Mouse (Mus musculus) MEL (cell line): ENCODE measurements around the gene Trim63. TPM values are rescaled to one million over a fixed set of nuclear protein-coding genes. Genes with fewer than 3 reads are reported as not detected.
A peak's percentile ranks its signal among the peaks of the same experiment; 100 is the strongest.

Source experiments
- DNase-seq: peaks from one replicate; pipeline ENCODE4 v3.0.0; 2011; ENCODE audit warnings: low read depth, low spot score
- H3K27ac ChIP-seq: 2 replicates; pipeline ENCODE4 v1.5.1; 2012; ENCODE audit warnings: low read depth, mild to moderate bottlenecking, control low read depth, low read length, moderate library complexity; ENCODE audit not compliant: control insufficient read depth
- H3K27me3 ChIP-seq, 2 experiments: fragments of 150-350 bp in 1 of 2; sonication (generic) in 1 of 2; 2 replicates each; pipeline ENCODE4 v1.6.1; 2012; ENCODE audit warnings: low read length in 2 of 2, mild to moderate bottlenecking in 2 of 2, improper control_type of control experiment in 1 of 2, moderate library complexity in 1 of 2; ENCODE audit not compliant: insufficient read depth in 2 of 2, control insufficient read depth in 1 of 2
- H3K36me3 ChIP-seq, 2 experiments: 2 replicates each; pipeline ENCODE4 v1.6.1; 2012 to 2014; ENCODE audit warnings: low read length in 2 of 2, improper control_type of control experiment in 1 of 2, inconsistent platforms in 1 of 2, mild to moderate bottlenecking in 1 of 2; ENCODE audit not compliant: insufficient read depth in 2 of 2, control insufficient read depth in 1 of 2
- H3K4me1 ChIP-seq, 2 experiments: fragments of 150-350 bp in 1 of 2; sonication (generic) in 1 of 2; 2 replicates each; pipeline ENCODE4 v1.6.1; 2012; ENCODE audit warnings: low read length in 2 of 2, improper control_type of control experiment in 1 of 2, mild to moderate bottlenecking in 1 of 2; ENCODE audit not compliant: insufficient read depth in 2 of 2, control insufficient read depth in 1 of 2
- H3K4me3 ChIP-seq, 2 experiments: fragments of 150-350 bp in 1 of 2; sonication (generic) in 1 of 2; 2 replicates each; pipeline ENCODE4 v1.5.1; 2012; ENCODE audit warnings: low read depth in 2 of 2, low read length in 2 of 2, mild to moderate bottlenecking in 2 of 2, moderate library complexity in 2 of 2, control low read depth in 1 of 2, improper control_type of control experiment in 1 of 2; ENCODE audit not compliant: control insufficient read depth in 1 of 2, insufficient read depth in 1 of 2
- H3K79me2 ChIP-seq: 2 replicates; pipeline ENCODE4 v1.6.1; 2012; ENCODE audit warnings: mild to moderate bottlenecking, low read length, moderate library complexity; ENCODE audit not compliant: control insufficient read depth, poor library complexity, insufficient read depth
- H3K9ac ChIP-seq: 2 replicates; pipeline ENCODE4 v1.6.1; 2012; ENCODE audit warnings: low read depth, mild to moderate bottlenecking, control low read depth, low read length, moderate library complexity; ENCODE audit not compliant: control insufficient read depth, poor library complexity, severe bottlenecking
- H3K9me3 ChIP-seq: fragments of 150-350 bp; sonication (generic); replicated peaks from 2 replicates; pipeline ENCODE4 v1.6.1; 2012; ENCODE audit warnings: mild to moderate bottlenecking, low read length, improper control_type of control experiment, moderate library complexity; ENCODE audit not compliant: insufficient read depth
- BHLHE40 ChIP-seq: IDR thresholded peaks from 2 replicates; pipeline ENCODE4 v1.6.1; 2012; ENCODE audit warnings: low read depth, mild to moderate bottlenecking, inconsistent platforms, low read length, improper control_type of control experiment, borderline replicate concordance
- CHD1 ChIP-seq: IDR thresholded peaks from 2 replicates; pipeline ENCODE4 v1.6.1; 2012; ENCODE audit warnings: low read depth, mild to moderate bottlenecking, inconsistent platforms, low read length, improper control_type of control experiment
- CHD2 ChIP-seq: IDR thresholded peaks from 2 replicates; pipeline ENCODE4 v1.6.1; 2011; ENCODE audit warnings: low read length, improper control_type of control experiment
- CTCF ChIP-seq, 3 experiments: IDR thresholded peaks in 2 of 3; conservative IDR thresholded peaks in 1 of 3; 2 replicates each; pipeline ENCODE4 v1.5.1; 2011 to 2012; ENCODE audit warnings: low read length in 3 of 3, low read depth in 2 of 3, mild to moderate bottlenecking in 2 of 3, improper control_type of control experiment in 1 of 3, inconsistent platforms in 1 of 3, mixed read lengths in 1 of 3, moderate library complexity in 1 of 3; ENCODE audit not compliant: control insufficient read depth in 1 of 3, insufficient read depth in 1 of 3, poor library complexity in 1 of 3, severe bottlenecking in 1 of 3
- E2F4 ChIP-seq: IDR thresholded peaks from 2 replicates; pipeline ENCODE4 v1.6.1; 2011; ENCODE audit warnings: low read depth, low read length, improper control_type of control experiment, borderline replicate concordance
- EP300 ChIP-seq, 2 experiments: IDR thresholded peaks; 2 replicates each; pipeline ENCODE4 v1.6.1; 2011; ENCODE audit warnings: improper control_type of control experiment in 2 of 2, low read length in 2 of 2, low read depth in 1 of 2, mild to moderate bottlenecking in 1 of 2
- GABPA ChIP-seq: IDR thresholded peaks from 2 replicates; pipeline ENCODE4 v1.6.1; 2012; ENCODE audit warnings: low read depth, mild to moderate bottlenecking, inconsistent platforms, low read length, improper control_type of control experiment, moderate library complexity
- GATA1 ChIP-seq: IDR thresholded peaks from 2 replicates; pipeline ENCODE4 v1.6.1; 2011; ENCODE audit warnings: low read depth, low read length, improper control_type of control experiment
- HCFC1 ChIP-seq: IDR thresholded peaks from 2 replicates; pipeline ENCODE4 v1.6.1; 2012; ENCODE audit warnings: low read depth, mild to moderate bottlenecking, inconsistent platforms, low read length, improper control_type of control experiment, moderate library complexity
- JUND ChIP-seq: IDR thresholded peaks from 2 replicates; pipeline ENCODE4 v1.6.1; 2011; ENCODE audit warnings: low read depth, mild to moderate bottlenecking, improper control_type of control experiment, low read length
- KAT2A ChIP-seq: conservative IDR thresholded peaks from 2 replicates; pipeline ENCODE4 v1.6.1; 2012; ENCODE audit warnings: low read depth, low read length, improper control_type of control experiment, inconsistent platforms
- MAFK ChIP-seq: IDR thresholded peaks from 2 replicates; pipeline ENCODE4 v1.6.1; 2011; ENCODE audit warnings: low read depth, mild to moderate bottlenecking, low read length, improper control_type of control experiment, borderline replicate concordance
- MAX ChIP-seq: IDR thresholded peaks from 2 replicates; pipeline ENCODE4 v1.6.1; 2011; ENCODE audit warnings: low read length, improper control_type of control experiment
- MAZ ChIP-seq: IDR thresholded peaks from 2 replicates; pipeline ENCODE4 v1.6.1; 2012; ENCODE audit warnings: low read depth, mild to moderate bottlenecking, inconsistent platforms, low read length, improper control_type of control experiment
- MEF2A ChIP-seq: IDR thresholded peaks from 2 replicates; pipeline ENCODE4 v1.6.1; 2014; ENCODE audit warnings: low read depth, mild to moderate bottlenecking, inconsistent platforms, low read length, improper control_type of control experiment; ENCODE audit not compliant: poor library complexity, insufficient replicate concordance, severe bottlenecking; ENCODE audit errors: extremely low read depth
- MXI1 ChIP-seq: IDR thresholded peaks from 2 replicates; pipeline ENCODE4 v1.6.1; 2011; ENCODE audit warnings: mild to moderate bottlenecking, low read depth, low read length, improper control_type of control experiment
- MYB ChIP-seq: IDR thresholded peaks from 2 replicates; pipeline ENCODE4 v1.6.1; 2011; ENCODE audit warnings: mild to moderate bottlenecking, low read depth, low read length, improper control_type of control experiment
- MYC ChIP-seq: IDR thresholded peaks from 2 replicates; pipeline ENCODE4 v1.6.1; 2011; ENCODE audit warnings: low read depth, mild to moderate bottlenecking, low read length, improper control_type of control experiment, moderate library complexity
- NELFE ChIP-seq: IDR thresholded peaks from 2 replicates; pipeline ENCODE4 v1.6.1; 2011; ENCODE audit warnings: low read depth, low read length, improper control_type of control experiment
- NRF1 ChIP-seq: IDR thresholded peaks from 2 replicates; pipeline ENCODE4 v1.6.1; 2014; ENCODE audit warnings: low read depth, mild to moderate bottlenecking, inconsistent platforms, low read length, improper control_type of control experiment, moderate library complexity; ENCODE audit not compliant: poor library complexity, insufficient read depth, severe bottlenecking
- POLR2A ChIP-seq, 2 experiments: IDR thresholded peaks; 2 replicates each; pipeline ENCODE4 v1.6.1; 2011 to 2012; ENCODE audit warnings: low read length in 2 of 2, mild to moderate bottlenecking in 2 of 2, control low read depth in 1 of 2, improper control_type of control experiment in 1 of 2, low read depth in 1 of 2, moderate library complexity in 1 of 2; ENCODE audit not compliant: control insufficient read depth in 1 of 2, insufficient read depth in 1 of 2, poor library complexity in 1 of 2
- POLR2AphosphoS2 ChIP-seq: IDR thresholded peaks from 2 replicates; pipeline ENCODE4 v1.6.1; 2011; ENCODE audit warnings: low read length, improper control_type of control experiment
- POLR2AphosphoS5 ChIP-seq: IDR thresholded peaks from 2 replicates; pipeline ENCODE4 v1.6.1; 2012; ENCODE audit warnings: low read depth, borderline replicate concordance, mild to moderate bottlenecking, inconsistent platforms, low read length, moderate library complexity, mixed read lengths
- RAD21 ChIP-seq: IDR thresholded peaks from 2 replicates; pipeline ENCODE4 v1.6.1; 2011; ENCODE audit warnings: mild to moderate bottlenecking, low read depth, low read length, improper control_type of control experiment
- RCOR1 ChIP-seq: IDR thresholded peaks from 2 replicates; pipeline ENCODE4 v1.6.1; 2012; ENCODE audit warnings: low read depth, mild to moderate bottlenecking, inconsistent platforms, low read length, improper control_type of control experiment
- SIN3A ChIP-seq: IDR thresholded peaks from 2 replicates; pipeline ENCODE4 v1.6.1; 2012; ENCODE audit warnings: low read length, improper control_type of control experiment, inconsistent platforms
- SMC3 ChIP-seq: IDR thresholded peaks from 2 replicates; pipeline ENCODE4 v1.6.1; 2011; ENCODE audit warnings: low read depth, low read length, improper control_type of control experiment
- TAL1 ChIP-seq: IDR thresholded peaks from 2 replicates; pipeline ENCODE4 v1.6.1; 2012; ENCODE audit warnings: mild to moderate bottlenecking, inconsistent platforms, low read length, moderate library complexity, mixed read lengths
- TBP ChIP-seq: IDR thresholded peaks from 2 replicates; pipeline ENCODE4 v1.8.0; 2011; ENCODE audit warnings: low read depth, low read length, improper control_type of control experiment
- TCF12 ChIP-seq: IDR thresholded peaks from 2 replicates; pipeline ENCODE4 v1.6.1; 2014; ENCODE audit warnings: low read depth, mild to moderate bottlenecking, inconsistent platforms, low read length, improper control_type of control experiment, moderate library complexity
- UBTF ChIP-seq: IDR thresholded peaks from 2 replicates; pipeline ENCODE4 v1.6.1; 2012; ENCODE audit warnings: low read depth, mild to moderate bottlenecking, inconsistent platforms, low read length, improper control_type of control experiment, moderate library complexity, borderline replicate concordance; ENCODE audit not compliant: insufficient read depth
- USF1 ChIP-seq: IDR thresholded peaks from 2 replicates; pipeline ENCODE4 v1.6.1; 2014; ENCODE audit warnings: low read depth, mild to moderate bottlenecking, inconsistent platforms, low read length, improper control_type of control experiment, moderate library complexity
- USF2 ChIP-seq, 2 experiments: IDR thresholded peaks; 2 replicates each; pipeline ENCODE4 v1.6.1; 2011 to 2012; ENCODE audit warnings: improper control_type of control experiment in 2 of 2, low read length in 2 of 2, borderline replicate concordance in 1 of 2, inconsistent platforms in 1 of 2, low read depth in 1 of 2, mild to moderate bottlenecking in 1 of 2; ENCODE audit not compliant: insufficient read depth in 1 of 2
- ZC3H11A ChIP-seq: IDR thresholded peaks from 2 replicates; pipeline ENCODE4 v1.6.1; 2012; ENCODE audit warnings: low read depth, mild to moderate bottlenecking, inconsistent platforms, low read length, improper control_type of control experiment
- ZKSCAN1 ChIP-seq: IDR thresholded peaks from 2 replicates; pipeline ENCODE4 v1.6.1; 2012; ENCODE audit warnings: low read depth, mild to moderate bottlenecking, inconsistent platforms, low read length, improper control_type of control experiment, moderate library complexity
- ZMIZ1 ChIP-seq: IDR thresholded peaks from 2 replicates; pipeline ENCODE4 v1.6.1; 2012; ENCODE audit warnings: low read depth, mild to moderate bottlenecking, inconsistent platforms, low read length, improper control_type of control experiment, moderate library complexity
- ZNF384 ChIP-seq: IDR thresholded peaks from 2 replicates; pipeline ENCODE4 v1.6.1; 2012; ENCODE audit warnings: low read depth, mild to moderate bottlenecking, inconsistent platforms, low read length, improper control_type of control experiment
- polyA plus RNA-seq, 2 experiments: library from polyadenylated mRNA; stranded (reverse) in 1 of 2; unstranded in 1 of 2; fragments of >175 nt in 1 of 2; fragments of >200 nt in 1 of 2; gene quantifications; 2 replicates each; pipeline versions ENCODE4 v1.2.1 to v1.2.4; 2012; ENCODE audit warnings: low replicate concordance in 2 of 2, low read depth in 1 of 2; ENCODE audit not compliant: insufficient read length in 2 of 2, insufficient read depth in 1 of 2, missing spikeins in 1 of 2
- total RNA-seq: library from RNA; depleted of rRNA; stranded (reverse); fragments of 300-350 nt; gene quantifications from 2 replicates; pipeline ENCODE4 v1.2.3, GENCODE M21; 2012

The Trim63 gene
- total and polyA plus RNA-seq, 3 experiments, result not detected

DNA sequence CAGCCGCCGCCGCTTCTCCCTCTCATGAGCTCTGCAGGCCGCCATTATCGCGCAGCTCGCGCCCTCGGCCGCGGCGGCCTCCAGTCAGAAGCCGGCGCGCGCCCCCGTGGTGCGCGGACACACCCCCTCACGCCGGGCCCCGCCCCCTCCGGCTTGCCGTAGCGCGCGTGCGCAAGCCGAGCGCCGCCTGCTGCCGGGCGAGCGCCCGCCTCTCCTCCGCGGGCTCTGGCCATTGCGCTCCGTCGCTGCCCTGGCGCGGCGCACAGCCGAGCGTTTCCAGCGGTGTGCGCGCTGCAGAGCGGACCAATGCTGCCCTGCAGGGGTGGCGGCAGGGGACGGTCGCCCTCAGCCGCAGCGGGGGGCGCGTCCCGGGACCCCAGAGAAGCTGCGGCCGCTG lies 27.8 kb upstream of the Trim63 start:
- H3K4me3 ChIP-seq, result peak overlapping the region; percentile 96 to 97
- H3K4me1 ChIP-seq, result peaks cover 2 to 21% of the 10 kb centered on the region in 2 experiments; a peak in 3 of 4 replicates
- H3K9ac ChIP-seq, result peak overlapping the region; percentile 99
- no peaks in the 10 kb centered on the region for H3K9me3 ChIP-seq
- peak; percentile 92 for DNase-seq
- H3K27ac ChIP-seq, result peak overlapping the region; percentile 87
- H3K36me3 ChIP-seq, result peaks cover 6 to 24% of the 10 kb centered on the region in 2 experiments
- peaks cover 13% of the 10 kb centered on the region for H3K79me2 ChIP-seq
- H3K27me3 ChIP-seq, result no peaks in the 10 kb centered on the region
- TF ChIP-seq SIN3A, result peak; percentile 58
- TF ChIP-seq KAT2A, result peak; percentile 67; the same call in 1 of the 2 replicates
- TF ChIP-seq CTCF (IDR thresholded peaks at IDR 0.05 in 2 of 3, conservative IDR thresholded peaks at IDR 0.05 in 1 of 3; ENCODE audit: control insufficient read depth in 1 of 3, insufficient read depth in 1 of 3, low read depth in 2 of 3, low read length in 3 of 3, poor library complexity in 1 of 3, severe bottlenecking in 1 of 3), result peak in 2 of 3 experiments; percentile 20 to 33; a peak in 4 of 6 replicates
- peak; percentile 89 for TF ChIP-seq POLR2AphosphoS2
- TF ChIP-seq GATA1, result no peak
- TF ChIP-seq RAD21, result no peak
- TF ChIP-seq RCOR1, result no peak
- TF ChIP-seq NRF1, result peak; percentile 83
- TF ChIP-seq MYB, result peak; percentile 26; the same call in 1 of the 2 replicates
- no peak for TF ChIP-seq CHD2
- TF ChIP-seq ZKSCAN1, result no peak
- peak; percentile 57; the same call in 1 of the 2 replicates for TF ChIP-seq MAZ
- TF ChIP-seq POLR2AphosphoS5, result no peak
- TF ChIP-seq POLR2A (IDR thresholded peaks at IDR 0.05; ENCODE audit: control insufficient read depth in 1 of 2, insufficient read depth in 1 of 2, low read depth in 1 of 2, low read length in 2 of 2, poor library complexity in 1 of 2), result peak; percentile 91 to 97
- peak; percentile 77 for TF ChIP-seq HCFC1
- no peak for TF ChIP-seq UBTF
- TF ChIP-seq NELFE, result peak; percentile 93
- peak; percentile 55; the same call in 1 of the 2 replicates for TF ChIP-seq TCF12
- peak; percentile 68 for TF ChIP-seq MXI1
- peak; percentile 76 for TF ChIP-seq CHD1
- TF ChIP-seq BHLHE40, result peak; percentile 36; the same call in 1 of the 2 replicates
- TF ChIP-seq SMC3, result no peak
- TF ChIP-seq ZC3H11A, result no peak
- no peak for TF ChIP-seq JUND
- peak; percentile 27; the same call in 1 of the 2 replicates for TF ChIP-seq MYC
- peak; percentile 40; the same call in 1 of the 2 replicates for TF ChIP-seq TBP
- 0 out of 2 replicates have a peak, but pooled peaks have one; percentile 38 for TF ChIP-seq E2F4
- TF ChIP-seq USF2 (IDR thresholded peaks at IDR 0.05; ENCODE audit: borderline replicate concordance in 1 of 2, insufficient read depth in 1 of 2, low read depth in 1 of 2, low read length in 2 of 2), result no peak
- TF ChIP-seq TAL1, result no peak
- TF ChIP-seq EP300 (IDR thresholded peaks at IDR 0.05; ENCODE audit: low read depth in 1 of 2, low read length in 2 of 2), result 0 out of 4 replicates have a peak, but pooled peaks of 1 of the 2 experiments have one; percentile 16
- no peak for TF ChIP-seq MEF2A
- no peak for TF ChIP-seq GABPA
- TF ChIP-seq MAX, result peak; percentile 63; the same call in 1 of the 2 replicates
- TF ChIP-seq USF1, result peak; percentile 78
- no peak for TF ChIP-seq ZNF384
- TF ChIP-seq ZMIZ1, result peak; percentile 70
- TF ChIP-seq MAFK, result no peak
